Mouse (Mus musculus): ENCODE data around the gene Gp1bb.

DNA sequence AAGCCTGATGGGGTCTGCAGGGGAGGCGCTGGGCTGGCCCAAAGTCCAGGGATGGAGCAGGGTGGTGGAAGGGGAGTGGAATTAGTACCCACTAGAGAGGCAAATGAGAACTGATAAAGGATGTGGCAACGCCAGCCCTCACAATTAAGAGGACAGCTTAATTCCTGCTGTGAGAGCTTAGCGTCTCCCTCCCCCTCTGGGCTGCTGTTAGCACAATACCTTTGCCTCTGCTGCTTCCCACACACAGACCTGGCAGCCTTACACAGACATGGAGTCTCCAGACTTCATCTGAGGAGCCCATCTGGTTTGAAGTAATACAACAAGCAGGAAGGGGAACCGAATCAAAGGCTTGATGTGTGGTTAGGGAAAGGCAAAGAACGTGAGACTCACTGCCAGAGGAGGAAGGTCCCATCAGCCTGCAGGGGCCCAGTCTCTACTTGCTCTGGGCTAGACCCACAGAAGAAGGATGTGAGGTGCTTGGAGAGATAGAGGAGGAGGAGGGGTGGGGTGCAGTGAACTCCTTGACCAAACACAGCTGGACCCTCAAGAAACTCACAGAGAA lies 44.5 kb downstream of the Gp1bb start:
- TF ChIP-seq CTCF (IDR thresholded peaks at IDR 0.05; ENCODE audit: borderline replicate concordance, insufficient read depth, low read depth, low read length) (no peak), POLR2A (IDR thresholded peaks at IDR 0.05; ENCODE audit: borderline replicate concordance, insufficient read depth, low read length) (no peak)
